Mouse (Mus musculus): ENCODE measurements around the gene Pcsk4. TPM values are rescaled to one million over a fixed set of nuclear protein-coding genes. Genes with fewer than 3 reads are reported as not detected.
A peak's percentile ranks its signal among the peaks of the same experiment; 100 is the strongest.

The Pcsk4 gene
- total and polyA plus RNA-seq, 2 experiments from 2014 or later = 3.8 to 11.8 TPM

- Histone ChIP-seq H3K4me1 (ENCODE audit: insufficient read depth, low read length) (peaks cover 7% of the 10 kb centered on the region; the same call in 1 of the 2 replicates), H3K27ac (no peak overlapping the region), H3K4me2 (ENCODE audit: low read depth, low read length) (no peak overlapping the region), H3K27me3 (ENCODE audit: insufficient read depth, low read length) (peaks cover 77% of the 10 kb centered on the region), H3K4me3 (ENCODE audit: low read length) (no peak overlapping the region), H3K9ac (replicated peaks; ENCODE audit: low read length) (no peak overlapping the region), H3K9me3 (ENCODE audit: low read length) (no peaks in the 10 kb centered on the region), H3K36me3 (ENCODE audit: insufficient read depth, low read length) (no peaks in the 10 kb centered on the region)
- no peak for ATAC-seq
- WGBS = 47% methylated on average over 9 of the region's 9 CpGs
- DNase-seq (ENCODE audit: low spot score) = no peak
- no peak for TF ChIP-seq CTCF (IDR thresholded peaks at IDR 0.05; ENCODE audit: low read depth)
These were observed 14.9 kb upstream of the Pcsk4 start for GRCm38 (mm10) chr10:80344131-80344661.

DNA sequence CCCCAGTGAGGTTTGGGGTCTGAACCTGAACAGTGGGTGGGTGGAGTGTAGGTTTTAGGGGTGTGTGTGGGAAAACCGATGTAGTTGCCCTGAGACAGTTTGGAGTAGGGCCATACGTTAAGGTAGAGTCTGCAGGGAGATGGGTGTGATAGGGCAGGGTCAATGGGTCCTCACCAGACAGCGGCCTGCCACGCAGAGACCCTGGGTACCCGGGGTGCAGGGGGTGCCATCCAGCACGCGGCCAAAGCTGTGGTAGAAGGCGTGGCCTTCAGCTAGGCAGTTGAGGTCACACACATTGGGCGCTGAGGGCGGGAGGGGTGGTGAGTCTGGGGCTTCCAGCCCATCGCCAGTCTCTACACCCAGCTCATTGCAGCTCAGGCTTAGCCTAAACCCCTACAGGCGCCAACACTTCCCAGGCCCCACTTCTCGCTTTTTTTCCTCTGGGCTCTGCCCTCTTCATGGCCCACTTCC, 14.2 kb upstream of the Pcsk4 start:
- no peak overlapping the region for H3K9ac ChIP-seq (replicated peaks; ENCODE audit: low read length)

DNA sequence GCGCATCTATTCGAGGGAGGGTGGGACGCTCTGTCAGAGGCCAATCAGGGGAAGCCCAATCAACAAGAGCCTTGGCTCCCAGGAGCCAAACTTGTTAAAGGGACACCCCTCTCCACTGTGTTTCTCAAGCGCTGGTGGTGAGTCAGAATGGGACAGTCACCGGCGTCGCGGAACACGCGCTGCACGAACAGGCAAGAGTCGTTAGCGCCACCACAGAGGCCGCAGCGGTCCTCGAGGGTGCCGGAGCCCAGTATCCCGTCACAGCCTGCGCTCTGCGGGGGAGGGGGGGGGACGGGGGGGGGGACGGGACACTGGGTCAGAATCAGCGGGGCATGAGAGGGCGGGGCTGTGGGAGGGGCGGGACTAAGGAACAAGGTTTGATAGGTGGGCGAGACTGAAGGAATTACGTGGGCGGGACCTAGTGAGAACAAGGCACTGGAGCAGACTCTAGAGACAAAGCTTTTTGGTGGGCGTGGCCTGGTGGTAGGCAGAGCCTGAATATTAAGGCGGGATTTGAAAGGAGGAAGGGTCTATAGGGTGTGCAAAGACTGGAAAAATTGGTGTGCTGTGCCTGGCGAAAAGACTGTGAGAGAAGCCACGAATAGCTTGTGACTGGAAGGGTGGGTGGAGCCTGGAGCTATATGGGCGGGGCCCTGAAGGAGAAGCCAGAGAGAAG, 13.6 kb upstream of the Pcsk4 start:
- TF ChIP-seq CTCF (IDR thresholded peaks at IDR 0.05; ENCODE audit: low read depth) = no peak
- peaks cover 7% of the 10 kb centered on the region; the same call in 1 of the 2 replicates for H3K4me1 ChIP-seq (ENCODE audit: insufficient read depth, low read length)
- H3K4me3 ChIP-seq (ENCODE audit: low read length) = peak overlapping the region; percentile 24
- no peaks in the 10 kb centered on the region for H3K9me3 ChIP-seq (ENCODE audit: low read length)
- ATAC-seq (peak; percentile 74), DNase-seq (ENCODE audit: low spot score) (peak; percentile 76)
- under 1% methylated on average over 32 of the region's 33 CpGs for WGBS
- no peak overlapping the region for H3K27ac ChIP-seq
- H3K27me3 ChIP-seq (ENCODE audit: insufficient read depth, low read length) = peaks cover 63% of the 10 kb centered on the region
- H3K36me3 ChIP-seq (ENCODE audit: insufficient read depth, low read length) = no peaks in the 10 kb centered on the region
- no peak overlapping the region for H3K9ac ChIP-seq (replicated peaks; ENCODE audit: low read length)
- H3K4me2 ChIP-seq (ENCODE audit: low read depth, low read length) = peak overlapping the region; percentile 52

More for the DNA sequence above, 14.2 kb upstream of the Pcsk4 start:
- H3K4me3 ChIP-seq (ENCODE audit: low read length) = peak overlapping the region; percentile 24
- H3K9me3 ChIP-seq (ENCODE audit: low read length) = no peaks in the 10 kb centered on the region
- ATAC-seq = peak; percentile 15; the same call in 1 of the 2 replicates
- peaks cover 7% of the 10 kb centered on the region; the same call in 1 of the 2 replicates for H3K4me1 ChIP-seq (ENCODE audit: insufficient read depth, low read length)
- no peak overlapping the region for H3K27ac ChIP-seq
- no peaks in the 10 kb centered on the region for H3K36me3 ChIP-seq (ENCODE audit: insufficient read depth, low read length)
- 20% methylated on average over 13 of the region's 13 CpGs for WGBS
- peak overlapping the region; percentile 52 for H3K4me2 ChIP-seq (ENCODE audit: low read depth, low read length)
- no peak for DNase-seq (ENCODE audit: low spot score)
- no peak for TF ChIP-seq CTCF (IDR thresholded peaks at IDR 0.05; ENCODE audit: low read depth)
- H3K27me3 ChIP-seq (ENCODE audit: insufficient read depth, low read length) = peaks cover 69% of the 10 kb centered on the region

DNA sequence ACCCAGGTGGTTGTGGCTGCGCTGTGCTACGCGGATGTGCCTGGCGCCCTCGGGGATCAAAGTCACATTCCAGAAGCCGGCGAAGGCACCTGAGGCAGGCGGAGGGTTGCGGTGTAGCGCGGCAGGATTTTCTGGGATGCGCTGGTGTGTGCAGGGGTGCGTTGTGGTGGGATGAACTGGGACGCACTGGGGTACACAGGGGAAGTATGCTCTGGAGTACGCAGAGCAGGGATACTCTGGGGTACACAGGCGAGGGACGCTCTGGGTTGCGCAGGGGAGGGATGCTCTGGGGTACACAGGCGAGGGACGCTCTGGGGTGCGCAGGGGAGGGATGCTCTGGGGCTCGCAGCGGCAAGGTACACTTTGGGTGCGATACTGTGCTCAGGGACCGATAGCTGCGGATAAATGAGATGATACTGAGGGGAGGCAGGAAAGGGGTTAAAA, 13.0 kb upstream of the Pcsk4 start:
- Histone ChIP-seq H3K4me1 (ENCODE audit: insufficient read depth, low read length) (peaks cover 7% of the 10 kb centered on the region; the same call in 1 of the 2 replicates), H3K9ac (replicated peaks; ENCODE audit: low read length) (no peak overlapping the region), H3K4me3 (ENCODE audit: low read length) (peak overlapping the region; percentile 24), H3K36me3 (ENCODE audit: insufficient read depth, low read length) (no peaks in the 10 kb centered on the region), H3K27me3 (ENCODE audit: insufficient read depth, low read length) (peaks cover 58% of the 10 kb centered on the region), H3K9me3 (ENCODE audit: low read length) (no peaks in the 10 kb centered on the region), H3K27ac (no peak overlapping the region), H3K4me2 (ENCODE audit: low read depth, low read length) (peak overlapping the region; percentile 52)
- ATAC-seq (peak; percentile 13), DNase-seq (ENCODE audit: low spot score) (no peak)
- TF ChIP-seq CTCF (IDR thresholded peaks at IDR 0.05; ENCODE audit: low read depth) = no peak
- WGBS = 1% methylated on average over 26 of the region's 26 CpGs

DNA sequence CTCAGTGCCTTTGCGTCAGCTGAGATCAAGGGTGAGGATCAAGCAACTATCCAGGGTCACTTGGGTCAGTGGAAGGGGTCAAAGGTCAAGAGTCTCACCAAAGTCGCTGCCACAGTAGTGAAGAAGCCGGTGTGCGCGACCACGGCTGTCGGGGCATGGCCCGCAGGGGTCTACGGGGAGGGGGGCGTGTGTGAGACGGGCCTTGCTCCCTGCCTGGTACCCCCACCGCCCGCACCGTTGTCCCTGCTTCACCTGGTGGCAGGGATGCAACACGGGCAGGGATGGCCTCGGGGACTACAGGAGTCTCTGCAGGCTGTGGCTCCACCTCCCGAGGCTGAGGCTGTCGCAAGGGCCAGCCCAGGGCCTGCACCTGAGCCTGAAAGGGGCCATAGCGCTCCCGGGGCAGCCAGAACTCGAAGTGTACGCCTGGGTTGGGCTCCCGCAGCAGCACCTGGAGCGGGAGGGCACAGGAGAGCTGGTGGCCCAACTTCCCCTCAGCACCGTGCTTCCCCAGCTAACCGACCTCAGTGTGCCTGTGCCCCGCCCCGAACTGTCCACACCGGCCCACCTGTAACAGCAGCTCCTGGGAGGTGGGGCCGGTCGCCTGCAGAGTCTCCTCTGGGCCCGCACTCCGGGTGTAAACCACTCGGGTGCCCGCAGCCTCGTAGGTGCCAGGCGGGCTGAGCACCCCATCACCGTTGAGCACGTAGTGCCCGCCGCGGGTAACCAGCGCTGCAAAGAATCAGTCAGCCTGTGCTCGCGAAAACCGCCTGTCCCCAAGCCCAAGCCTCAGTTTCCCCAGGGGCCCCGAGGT, 12.4 kb upstream of the Pcsk4 start:
- DNase-seq (ENCODE audit: low spot score) = no peak
- 0 out of 2 replicates have a peak, but pooled peaks have one; percentile 7 for ATAC-seq

DNA sequence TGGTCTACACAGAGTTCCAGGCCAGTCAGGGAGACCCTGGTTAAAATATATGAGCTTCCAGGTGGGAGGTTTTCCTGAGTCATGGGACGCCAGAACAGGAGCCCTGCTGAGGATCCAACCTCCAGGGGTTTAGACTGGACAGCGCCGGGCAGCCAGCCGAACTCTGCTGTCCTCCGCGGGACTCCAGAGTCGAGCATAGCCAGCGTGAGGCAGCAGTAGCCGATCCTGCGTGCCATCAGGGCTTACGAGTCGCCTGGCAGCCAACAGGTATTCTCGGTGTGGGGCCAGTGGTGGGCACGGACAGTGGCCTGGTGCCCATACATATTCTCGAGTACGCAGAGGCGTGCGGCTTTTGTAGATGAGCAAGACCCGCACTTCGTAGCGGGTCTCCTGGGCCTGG, 11.7 kb upstream of the Pcsk4 start:
- no peak for TF ChIP-seq CTCF (IDR thresholded peaks at IDR 0.05; ENCODE audit: low read depth)
- no peaks in the 10 kb centered on the region for H3K36me3 ChIP-seq (ENCODE audit: insufficient read depth, low read length)
- no peak for DNase-seq (ENCODE audit: low spot score)
- no peak overlapping the region for H3K4me2 ChIP-seq (ENCODE audit: low read depth, low read length)
- no peak overlapping the region for H3K4me3 ChIP-seq (ENCODE audit: low read length)
- H3K27ac ChIP-seq = no peak overlapping the region
- WGBS = 16% methylated on average over 21 of the region's 21 CpGs
- no peak for ATAC-seq
- H3K9me3 ChIP-seq (ENCODE audit: low read length) = no peaks in the 10 kb centered on the region
- H3K4me1 ChIP-seq (ENCODE audit: insufficient read depth, low read length) = peaks cover 7% of the 10 kb centered on the region; the same call in 1 of the 2 replicates
- peaks cover 54% of the 10 kb centered on the region for H3K27me3 ChIP-seq (ENCODE audit: insufficient read depth, low read length)
- no peak overlapping the region for H3K9ac ChIP-seq (replicated peaks; ENCODE audit: low read length)

More for the DNA sequence above, 12.4 kb upstream of the Pcsk4 start:
- Histone ChIP-seq H3K36me3 (ENCODE audit: insufficient read depth, low read length) (no peaks in the 10 kb centered on the region), H3K27ac (no peak overlapping the region), H3K4me3 (ENCODE audit: low read length) (peak overlapping the region; percentile 24), H3K4me1 (ENCODE audit: insufficient read depth, low read length) (peaks cover 7% of the 10 kb centered on the region; the same call in 1 of the 2 replicates), H3K9ac (replicated peaks; ENCODE audit: low read length) (no peak overlapping the region), H3K27me3 (ENCODE audit: insufficient read depth, low read length) (peaks cover 54% of the 10 kb centered on the region), H3K4me2 (ENCODE audit: low read depth, low read length) (peak overlapping the region; percentile 52; the same call in 1 of the 2 replicates), H3K9me3 (ENCODE audit: low read length) (no peaks in the 10 kb centered on the region)
- no peak for TF ChIP-seq CTCF (IDR thresholded peaks at IDR 0.05; ENCODE audit: low read depth)
- 3% methylated on average over 46 of the region's 47 CpGs for WGBS
